Mouse (Mus musculus): ENCODE measurements at regions not wholly inside any gene's neighbourhood (a gene's known extent, or its start where the extent isn't known, plus 50 kb on each side); places are given as distances from the start of the nearest gene placed in this dataset.

GRCm38 (mm10) chr5:132728689-132729189 lies 185.6 kb upstream of the Auts2 start:
- TF ChIP-seq GATA1 (IDR thresholded peaks at IDR 0.05; ENCODE audit: borderline replicate concordance, low read length) (no peak), FLI1 (IDR thresholded peaks at IDR 0.05; ENCODE audit: low read length) (no peak)

Data from megakaryocyte, embryonic 14.5 days (primary cell).